Mouse (Mus musculus): ENCODE results near the gene Gm11559.

GRCm38 (mm10) chr11:99857617-99858016 is 6.7 kb upstream of the Gm11559 start, which contains the start of gene Gm11568:
- TF ChIP-seq CTCF (IDR thresholded peaks at IDR 0.05; ENCODE audit: control insufficient read depth, insufficient read depth, insufficient replicate concordance, low read depth, low read length): no peak
- no peak for TF ChIP-seq POLR2A (IDR thresholded peaks at IDR 0.05; ENCODE audit: control insufficient read depth, low read depth, low read length)
